Mouse (Mus musculus) megakaryocyte, embryonic 14.5 days (primary cell): ENCODE data around the gene Taar7a. TPM values are rescaled to one million over a fixed set of nuclear protein-coding genes. Genes with fewer than 3 reads are reported as not detected.

Source experiments
- H3K27me3 ChIP-seq: replicated peaks from 2 replicates; pipeline ENCODE3; 2012; ENCODE audit warnings: inconsistent platforms
- H3K36me3 ChIP-seq: replicated peaks from 2 replicates; pipeline ENCODE3; 2012; ENCODE audit warnings: low read length, inconsistent platforms, mixed read lengths
- H3K4me1 ChIP-seq: 2 replicates; pipeline ENCODE4 v1.6.1; 2012; ENCODE audit warnings: inconsistent platforms
- H3K4me3 ChIP-seq: replicated peaks from 2 replicates; pipeline ENCODE3; 2012; ENCODE audit warnings: moderate library complexity, mild to moderate bottlenecking, inconsistent platforms
- H3K9me3 ChIP-seq: 2 replicates; pipeline ENCODE4 v1.6.1; 2012; ENCODE audit warnings: inconsistent platforms
- FLI1 ChIP-seq: IDR thresholded peaks from 2 replicates; pipeline ENCODE4 v1.6.1; 2012; ENCODE audit warnings: low read length, inconsistent platforms, mixed read lengths
- GATA1 ChIP-seq: IDR thresholded peaks from 3 replicates; pipeline ENCODE4 v1.6.1; 2012; ENCODE audit warnings: mixed read lengths, low read length, inconsistent platforms, borderline replicate concordance
- polyA plus RNA-seq: library from polyadenylated mRNA; stranded (reverse); fragments of >175 nt; gene quantifications from 2 replicates; pipeline ENCODE4 v1.2.3, GENCODE M21; 2012; ENCODE audit warnings: low replicate concordance; ENCODE audit not compliant: insufficient read depth

Taar7a gene
- polyA plus RNA-seq, 1 experiment, result not detected

DNA sequence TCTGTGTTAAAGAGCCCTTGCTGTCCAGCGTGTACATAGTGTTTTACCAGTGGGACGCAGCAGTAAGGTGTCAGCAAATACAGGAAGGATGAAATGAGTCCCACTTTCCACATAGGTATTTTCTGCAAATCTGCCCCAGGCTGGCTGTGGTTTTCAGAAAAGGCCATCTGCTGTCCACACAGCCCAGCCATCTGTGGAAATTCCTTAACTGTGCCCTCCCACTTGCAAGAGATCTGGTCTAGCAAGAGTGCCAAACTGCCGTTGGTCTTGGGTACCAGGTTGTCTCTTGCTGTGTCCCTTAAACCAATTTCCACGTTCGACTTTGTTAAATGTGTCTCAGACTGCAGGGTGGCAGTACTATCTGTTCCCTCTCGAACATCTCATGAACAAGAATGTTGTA lies 41.6 kb downstream of the Taar7a start:
- Histone ChIP-seq H3K36me3 (no peaks in the 10 kb centered on the region), H3K9me3 (no peaks in the 10 kb centered on the region), H3K27me3 (no peaks in the 10 kb centered on the region), H3K4me3 (no peak overlapping the region), H3K4me1 (no peaks in the 10 kb centered on the region)
- no peak for TF ChIP-seq FLI1
- TF ChIP-seq GATA1, result no peak

DNA sequence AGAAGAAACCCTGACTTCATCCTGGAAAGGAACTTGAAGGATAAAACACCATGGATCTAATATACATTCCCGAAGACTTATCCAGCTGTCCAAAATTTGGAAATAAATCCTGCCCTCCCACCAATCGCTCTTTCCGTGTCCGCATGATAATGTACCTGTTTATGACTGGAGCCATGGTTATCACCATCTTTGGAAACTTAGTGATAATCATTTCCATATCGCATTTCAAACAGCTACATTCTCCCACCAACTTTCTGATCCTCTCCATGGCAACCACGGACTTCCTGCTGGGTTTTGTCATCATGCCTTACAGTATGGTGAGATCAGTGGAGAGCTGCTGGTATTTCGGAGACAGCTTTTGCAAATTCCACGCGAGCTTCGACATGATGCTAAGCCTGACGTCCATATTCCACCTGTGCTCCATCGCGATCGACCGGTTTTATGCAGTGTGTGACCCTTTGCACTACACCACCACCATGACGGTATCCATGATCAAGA lies 43.7 kb downstream of the Taar7a start, which contains the start of gene Taar3:
Gene Taar3 (plus strand): TSS at position 51 of the 498 bp plus-strand sequence.
- no peaks in the 10 kb centered on the region for H3K27me3 ChIP-seq
- no peaks in the 10 kb centered on the region for H3K9me3 ChIP-seq
- no peaks in the 10 kb centered on the region for H3K4me1 ChIP-seq
- H3K36me3 ChIP-seq, result no peaks in the 10 kb centered on the region
- TF ChIP-seq GATA1 (no peak), FLI1 (no peak)
- H3K4me3 ChIP-seq, result no peak within 1 kb of the TSS

DNA sequence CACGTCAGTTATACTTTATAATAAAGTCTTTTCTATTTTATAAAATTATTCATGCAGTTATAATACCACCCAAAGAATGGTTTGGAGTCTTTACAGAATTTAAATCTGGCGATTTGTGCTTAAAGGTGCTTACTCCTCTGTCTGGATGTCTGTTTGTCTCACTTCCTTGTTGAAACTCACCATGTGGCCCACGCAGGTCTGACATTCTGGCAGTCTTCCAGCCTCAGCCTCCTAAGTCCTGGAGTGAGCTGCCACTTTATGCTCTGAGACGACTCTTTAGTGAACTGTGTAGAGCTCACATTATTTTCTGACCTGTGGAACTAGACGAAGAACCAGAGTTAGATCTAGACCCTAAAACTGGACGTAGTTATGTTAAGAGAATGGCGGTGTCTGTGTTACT lies 45.3 kb downstream of the Taar7a start:
- Histone ChIP-seq H3K27me3 (no peaks in the 10 kb centered on the region), H3K4me1 (no peaks in the 10 kb centered on the region), H3K36me3 (no peaks in the 10 kb centered on the region), H3K9me3 (no peaks in the 10 kb centered on the region), H3K4me3 (no peak overlapping the region)
- TF ChIP-seq GATA1 (no peak), FLI1 (no peak)

DNA sequence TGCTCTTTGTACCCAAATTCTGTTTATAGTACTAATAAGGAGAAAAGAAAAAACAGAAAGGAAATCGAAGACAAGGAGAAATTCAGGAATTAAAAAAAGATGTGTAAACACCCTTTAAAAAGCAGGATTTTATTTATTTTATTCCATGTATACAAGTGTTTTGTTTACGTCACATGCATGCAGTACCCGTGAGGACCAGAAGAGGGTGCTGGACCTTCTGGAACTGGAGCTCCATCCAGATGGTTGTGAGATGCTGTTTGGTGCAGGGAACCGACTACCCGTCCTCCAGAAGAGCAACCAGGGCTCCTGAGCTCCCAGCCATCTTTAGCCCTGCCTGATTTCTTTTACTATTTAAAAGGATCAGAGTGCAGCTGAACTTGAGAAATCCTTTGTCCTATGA lies 50.8 kb downstream of the Taar7a start:
- H3K27me3 ChIP-seq, result no peaks in the 10 kb centered on the region
- no peaks in the 10 kb centered on the region for H3K36me3 ChIP-seq
- peaks cover 6% of the 10 kb centered on the region; the same call in 1 of the 2 replicates for H3K9me3 ChIP-seq
- TF ChIP-seq FLI1 (no peak), GATA1 (no peak)
- no peak overlapping the region for H3K4me3 ChIP-seq
- H3K4me1 ChIP-seq, result no peaks in the 10 kb centered on the region

Other genes with a start within 250 kb of the Taar7a start
- gene Rps12, start 206.2 kb downstream of the Taar7a start, polyA plus RNA-seq, result 210 and 1,237 TPM in 2 replicates
- not detected in 2 replicates for gene Slc18b1, start 196.5 kb downstream of the Taar7a start, polyA plus RNA-seq
- not detected in 2 replicates for gene Vnn3, start 142.0 kb downstream of the Taar7a start, polyA plus RNA-seq
- not detected in 2 replicates for gene Vnn1, start 98.8 kb downstream of the Taar7a start, polyA plus RNA-seq
- not detected in 2 replicates for gene Taar1, start 73.1 kb downstream of the Taar7a start, polyA plus RNA-seq
- gene Taar2, start 54.9 kb downstream of the Taar7a start, polyA plus RNA-seq, result not detected in 2 replicates
- gene Taar3, start 43.9 kb downstream of the Taar7a start, polyA plus RNA-seq, result not detected in 2 replicates
- gene Taar4, start 33.0 kb downstream of the Taar7a start, polyA plus RNA-seq, result not detected in 2 replicates
- not detected in 2 replicates for gene Taar5, start 22.8 kb downstream of the Taar7a start, polyA plus RNA-seq
- not detected in 2 replicates for gene Taar6, start 7.8 kb downstream of the Taar7a start, polyA plus RNA-seq
- gene Taar7b, start 6.5 kb upstream of the Taar7a start, polyA plus RNA-seq, result not detected in 2 replicates
- gene Taar7d, start 33.7 kb upstream of the Taar7a start, polyA plus RNA-seq, result not detected in 2 replicates
- not detected in 2 replicates for gene Taar7e, start 44.1 kb upstream of the Taar7a start, polyA plus RNA-seq
- not detected in 2 replicates for gene Taar7f, start 56.0 kb upstream of the Taar7a start, polyA plus RNA-seq
- not detected in 2 replicates for gene Taar8a, start 83.0 kb upstream of the Taar7a start, polyA plus RNA-seq
- not detected in 2 replicates for gene Taar8b, start 98.8 kb upstream of the Taar7a start, polyA plus RNA-seq
- not detected in 2 replicates for gene Taar8c, start 108.4 kb upstream of the Taar7a start, polyA plus RNA-seq
- gene Taar9, start 116.1 kb upstream of the Taar7a start, polyA plus RNA-seq, result not detected in 2 replicates
- gene Stx7, start 155.8 kb upstream of the Taar7a start, polyA plus RNA-seq, result 109 and 228 TPM in 2 replicates
- gene Moxd1, start 230.0 kb upstream of the Taar7a start, polyA plus RNA-seq, result not detected in 2 replicates